In genomic region chr2:71837261-71837660, GRCm38 (mm10) we compare ENCODE assay signal across 15 mouse cellular contexts. TPM values are rescaled to one million over a fixed set of nuclear protein-coding genes. Genes with fewer than 3 reads are reported as not detected.
A peak's percentile ranks its signal among the peaks of the same experiment; 100 is the strongest.
DNase-seq lines count a peak whose midpoint lies in the region; ATAC-seq and TF ChIP-seq lines count a peak whose summit lies in the region.
"Had no signal": no experiment of that assay in that cellular context is flagged by ENCODE, and none has a peak within 500 bp of the region (broad histone marks: within the 10 kb centered on the region; RNA-seq: fewer than 3 reads in every experiment).

No protein-coding gene starts in this region.

- H3K27ac ChIP-seq in heart, embryonic 10.5 days: no peak overlapping the region
- H3K27ac ChIP-seq: embryonic facial prominence, embryonic 10.5 days; forebrain, embryonic 13.5 days; hindbrain, embryonic 13.5 days; hindbrain, postnatal 0 days had no signal

- ATAC-seq in Patski: peak; percentile 17
- ATAC-seq: forebrain, embryonic 13.5 days; forebrain, postnatal 0 days; hindbrain, postnatal 0 days had no signal

- no peak for TF ChIP-seq CTCF in Patski (IDR thresholded peaks at IDR 0.05)

- H3K4me3 ChIP-seq in heart, embryonic 10.5 days: no peak overlapping the region
- H3K4me3 ChIP-seq: embryonic facial prominence, embryonic 10.5 days; forebrain, embryonic 13.5 days; heart, embryonic 12.5 days; hindbrain, embryonic 13.5 days had no signal

- CTCF ChIA-PET in Patski (lab: Charles Lee): interaction anchor here (0.9 to 2.4 kb wide), 10 partner anchors 9 to 254 kb away, joined by 3 to 9 read pairs (median 4); no protein-coding TSS in a partner anchor

- in situ Hi-C loops in Patski (cut with MboI; ENCODE audit: low pct_unique_long_range_greater_than_20kb): loop anchor here (25.0 kb wide), 1 partner anchor 400 kb away; no protein-coding TSS in a partner anchor

- H3K9me3 ChIP-seq in heart, embryonic 10.5 days: no peaks in the 10 kb centered on the region
- H3K9me3 ChIP-seq: embryonic facial prominence, embryonic 10.5 days; forebrain, embryonic 13.5 days; heart, embryonic 12.5 days; hindbrain, embryonic 13.5 days had no signal

- DNase-seq in heart, postnatal 10 days: peak; percentile 39 to 49
- DNase-seq in heart, embryonic 10.5 days (ENCODE audit: low spot score): no peak
- DNase-seq in kidney, adult 9 months: peak; percentile 51
- DNase-seq in kidney, adult 11 months: no peak
- DNase-seq in lung, postnatal 36 days: peak; percentile 23
- DNase-seq in lung, postnatal 14 days: no peak
- DNase-seq in Patski (ENCODE audit: low read depth, low spot score): no peak
- no peak for DNase-seq in layer of hippocampus, postnatal 10 days (ENCODE audit: low spot score in 2 of 2)

- H3K36me3 ChIP-seq in heart, embryonic 10.5 days: peaks cover 64% of the 10 kb centered on the region

- intact Hi-C loops in heart, postnatal 10 days (cut with DNase I): no loop called here

- POLR2A ChIA-PET in Patski (lab: Charles Lee): interaction anchor here (0.6 kb wide), 2 partner anchors 266 to 675 kb away, joined by 3 read pairs; no protein-coding TSS in a partner anchor

- 60% methylated on average over 4 of the region's 4 CpGs for WGBS in heart, embryonic 10.5 days

- H3K4me1 ChIP-seq in heart, embryonic 10.5 days: 0 out of 2 replicates have a peak, but pooled peaks cover 2% of the 10 kb centered on the region
- H3K4me1 ChIP-seq: forebrain, embryonic 13.5 days; hindbrain, embryonic 13.5 days had no signal

- no peaks in the 10 kb centered on the region for H3K27me3 ChIP-seq in heart, embryonic 10.5 days (ENCODE audit: insufficient read depth, poor library complexity, severe bottlenecking)
- no peaks in the 10 kb centered on the region for H3K27me3 ChIP-seq in Patski
- H3K27me3 ChIP-seq: CH12.LX; forebrain, embryonic 13.5 days; heart, embryonic 12.5 days; hindbrain, embryonic 13.5 days had no signal

RNA-seq across cellular contexts. Expression of gene Pdk1, which starts 35.8 kb away (rescaled TPM):
- total RNA-seq in heart, postnatal 10 days (2021): 100 to 1,000 TPM; 119 to 149 TPM
- polyA plus RNA-seq in heart, embryonic 10.5 days (2016; fragmentation: Nextera tagmentation; extraction: Ambion mirVana): 88.2 and 111 TPM in 2 replicates
- polyA plus RNA-seq in Patski (2021): 41.2 TPM
- 10 to 100 TPM; 34.2 to 37.4 TPM for total RNA-seq in layer of hippocampus, postnatal 10 days (2021)

Comparison
In these comparisons a context has a peak if more than half of its experiments do, and no peak if none do; other contexts are left out.
1. DNase-seq: peak in heart, postnatal 10 days (2 of 2), kidney, adult 9 months (single experiment) and lung, postnatal 36 days (single experiment); none in heart, embryonic 10.5 days (single experiment), kidney, adult 11 months (single experiment), lung, postnatal 14 days (single experiment), Patski (single experiment) and layer of hippocampus, postnatal 10 days (0 of 2).